In genomic region chr11:98949958-98950460, GRCm38 (mm10) we compare ENCODE assay signal across 9 mouse cellular contexts. TPM values are rescaled to one million over a fixed set of nuclear protein-coding genes. Genes with fewer than 3 reads are reported as not detected.
DNase-seq lines count a peak whose midpoint lies in the region; ATAC-seq and TF ChIP-seq lines count a peak whose summit lies in the region.
"Had no signal": no experiment of that assay in that cellular context is flagged by ENCODE, and none has a peak within 500 bp of the region (broad histone marks: within the 10 kb centered on the region; RNA-seq: fewer than 3 reads in every experiment).

No protein-coding gene starts in this region.

- no peak for TF ChIP-seq RAD21 in MEL (IDR thresholded peaks at IDR 0.05; ENCODE audit: low read depth, low read length)

- peaks cover 75% of the 10 kb centered on the region for H3K4me1 ChIP-seq in intestine, embryonic 15.5 days (replicated peaks)
- H3K4me1 ChIP-seq in intestine, embryonic 16.5 days (ENCODE audit: control insufficient read depth, insufficient read depth, low read length): peaks cover 75% of the 10 kb centered on the region
- H3K4me1 ChIP-seq in MEL (ENCODE audit: control insufficient read depth in 1 of 2, insufficient read depth in 2 of 2, low read length in 2 of 2): peaks cover 27 to 49% of the 10 kb centered on the region in 2 experiments
- peaks cover 83% of the 10 kb centered on the region for H3K4me1 ChIP-seq in kidney, embryonic 15.5 days

- H3K27ac ChIP-seq in intestine, embryonic 15.5 days: peak overlapping the region; percentile 70; the same call in 1 of the 2 replicates
- no peak overlapping the region for H3K27ac ChIP-seq in intestine, embryonic 16.5 days (ENCODE audit: low read length)
- H3K27ac ChIP-seq in MEL (ENCODE audit: control insufficient read depth, low read depth, low read length): no peak overlapping the region
- H3K27ac ChIP-seq in kidney, embryonic 15.5 days: peak overlapping the region; percentile 94; the same call in 1 of the 2 replicates

- H3K9ac ChIP-seq in intestine, embryonic 15.5 days: no peak overlapping the region
- H3K9ac ChIP-seq in intestine, embryonic 16.5 days (ENCODE audit: low read depth, low read length): no peak overlapping the region
- H3K9ac ChIP-seq in MEL (ENCODE audit: control insufficient read depth, low read depth, low read length, poor library complexity, severe bottlenecking): peak overlapping the region; percentile 6; the same call in 1 of the 2 replicates
- no peak overlapping the region for H3K9ac ChIP-seq in kidney, embryonic 15.5 days

- no peaks in the 10 kb centered on the region for H3K9me3 ChIP-seq in intestine, embryonic 15.5 days
- H3K9me3 ChIP-seq in intestine, embryonic 16.5 days (ENCODE audit: control insufficient read depth, low read length): no peaks in the 10 kb centered on the region
- H3K9me3 ChIP-seq in MEL (replicated peaks; ENCODE audit: insufficient read depth, low read length): no peaks in the 10 kb centered on the region
- H3K9me3 ChIP-seq in kidney, embryonic 15.5 days (replicated peaks): no peaks in the 10 kb centered on the region

- ATAC-seq in intestine, embryonic 15.5 days: no peak
- ATAC-seq in intestine, embryonic 16.5 days: no peak
- no peak for ATAC-seq in kidney, embryonic 15.5 days (replicated peaks; ENCODE audit: low FRiP score)
- ATAC-seq: midbrain, embryonic 16.5 days; Patski had no signal

- no peak for DNase-seq in MEL (ENCODE audit: low read depth, low spot score)
- peak; percentile 69 for DNase-seq in cerebellum, adult 8-10 months
- no peak for DNase-seq in thymus, postnatal 14 days
- DNase-seq in urinary bladder, adult 2 months (ENCODE audit: low spot score): no peak

- peaks cover 4% of the 10 kb centered on the region; the same call in 1 of the 2 replicates for H3K36me3 ChIP-seq in intestine, embryonic 15.5 days
- H3K36me3 ChIP-seq in intestine, embryonic 16.5 days (ENCODE audit: control insufficient read depth, insufficient read depth, low read length): peaks cover 8% of the 10 kb centered on the region; the same call in 1 of the 2 replicates
- H3K36me3 ChIP-seq in MEL (ENCODE audit: control insufficient read depth in 1 of 2, insufficient read depth in 2 of 2, low read length in 2 of 2): peaks cover 0 to 46% of the 10 kb centered on the region in 2 experiments; a peak in 2 of 4 replicates
- peaks cover 21% of the 10 kb centered on the region for H3K36me3 ChIP-seq in kidney, embryonic 15.5 days

- TF ChIP-seq CTCF in MEL (IDR thresholded peaks at IDR 0.05 in 2 of 3, conservative IDR thresholded peaks at IDR 0.05 in 1 of 3; ENCODE audit: control insufficient read depth in 1 of 3, insufficient read depth in 1 of 3, low read depth in 2 of 3, low read length in 3 of 3, poor library complexity in 1 of 3, severe bottlenecking in 1 of 3): no peak

- H3K27me3 ChIP-seq in intestine, embryonic 15.5 days (replicated peaks): no peaks in the 10 kb centered on the region
- H3K27me3 ChIP-seq in intestine, embryonic 16.5 days (replicated peaks; ENCODE audit: control insufficient read depth, insufficient read depth, low read length): no peaks in the 10 kb centered on the region
- H3K27me3 ChIP-seq in MEL (ENCODE audit: control insufficient read depth in 1 of 2, insufficient read depth in 2 of 2, low read length in 2 of 2): no peaks in the 10 kb centered on the region
- H3K27me3 ChIP-seq in kidney, embryonic 15.5 days: no peaks in the 10 kb centered on the region
- H3K27me3 ChIP-seq: Patski had no signal

- no peak overlapping the region for H3K4me3 ChIP-seq in intestine, embryonic 15.5 days (replicated peaks)
- H3K4me3 ChIP-seq in intestine, embryonic 16.5 days (ENCODE audit: low read length): no peak overlapping the region
- H3K4me3 ChIP-seq in MEL (ENCODE audit: control insufficient read depth in 1 of 2, insufficient read depth in 1 of 2, low read depth in 2 of 2, low read length in 2 of 2): no peak overlapping the region
- no peak overlapping the region for H3K4me3 ChIP-seq in kidney, embryonic 15.5 days (replicated peaks)

- WGBS in intestine, embryonic 15.5 days: 87% methylated on average over 7 of the region's 7 CpGs
- 83% methylated on average over 7 of the region's 7 CpGs for WGBS in intestine, embryonic 16.5 days
- 79% methylated on average over 7 of the region's 7 CpGs for WGBS in kidney, embryonic 15.5 days

- no peak for TF ChIP-seq POLR2A in MEL (IDR thresholded peaks at IDR 0.05; ENCODE audit: control insufficient read depth in 1 of 2, insufficient read depth in 1 of 2, low read depth in 1 of 2, low read length in 2 of 2, poor library complexity in 1 of 2)

- 0 out of 2 replicates have a peak, but pooled peaks cover 2% of the 10 kb centered on the region for H3K79me2 ChIP-seq in MEL (ENCODE audit: control insufficient read depth, insufficient read depth, low read length, poor library complexity)

- no peak overlapping the region for H3K4me2 ChIP-seq in intestine, embryonic 15.5 days (replicated peaks)
- H3K4me2 ChIP-seq in intestine, embryonic 16.5 days (ENCODE audit: low read depth, low read length): no peak overlapping the region
- no peak overlapping the region for H3K4me2 ChIP-seq in kidney, embryonic 15.5 days

- TF ChIP-seq EP300 in MEL (IDR thresholded peaks at IDR 0.05; ENCODE audit: low read depth in 1 of 2, low read length in 2 of 2): no peak

TF ChIP-seq in MEL, 35 proteins besides CTCF, POLR2A, EP300 and RAD21:
- TF ChIP-seq NRF1 (IDR thresholded peaks at IDR 0.05; ENCODE audit: insufficient read depth, low read depth, low read length, poor library complexity, severe bottlenecking) (no peak), SIN3A (IDR thresholded peaks at IDR 0.05; ENCODE audit: low read length) (no peak; the same call in 1 of the 2 replicates), TBP (IDR thresholded peaks at IDR 0.05; ENCODE audit: low read depth, low read length) (no peak), TCF12 (IDR thresholded peaks at IDR 0.05; ENCODE audit: low read depth, low read length) (no peak), MAZ (IDR thresholded peaks at IDR 0.05; ENCODE audit: low read depth, low read length) (no peak), MXI1 (IDR thresholded peaks at IDR 0.05; ENCODE audit: low read depth, low read length) (no peak), HCFC1 (IDR thresholded peaks at IDR 0.05; ENCODE audit: low read depth, low read length) (no peak), MAX (IDR thresholded peaks at IDR 0.05; ENCODE audit: low read length) (no peak), KAT2A (conservative IDR thresholded peaks at IDR 0.05; ENCODE audit: low read depth, low read length) (no peak), POLR2AphosphoS5 (IDR thresholded peaks at IDR 0.05; ENCODE audit: borderline replicate concordance, low read depth, low read length) (no peak), ETS1 (IDR thresholded peaks at IDR 0.05; ENCODE audit: low read depth, low read length) (no peak), RCOR1 (IDR thresholded peaks at IDR 0.05; ENCODE audit: low read depth, low read length) (no peak), MYC (IDR thresholded peaks at IDR 0.05; ENCODE audit: low read depth, low read length) (no peak), BHLHE40 (IDR thresholded peaks at IDR 0.05; ENCODE audit: borderline replicate concordance, low read depth, low read length) (no peak), CHD2 (IDR thresholded peaks at IDR 0.05; ENCODE audit: low read length) (no peak)
TF ChIP-seq in MEL: peak in this region for 0.

RNA-seq across cellular contexts. Expression of gene Rara, which starts 22.4 kb away (rescaled TPM):
- 30.7 and 31.5 TPM in 2 replicates for polyA plus RNA-seq in intestine, embryonic 15.5 days (2015; fragmentation: Nextera tagmentation; extraction: Ambion mirVana)
- polyA plus RNA-seq in intestine, embryonic 16.5 days (2015; fragmentation: Nextera tagmentation; extraction: Ambion mirVana): 28.2 and 31.2 TPM in 2 replicates
- 9.8 and 12.1 TPM in 2 replicates for total RNA-seq in MEL (2012; rRNA removed)
- 10 to 100 TPM in 1 of 2 experiments, not detected in 1; 13.7 TPM for polyA plus RNA-seq in MEL (2012; ENCODE audit: insufficient read depth in 1 of 2, insufficient read length in 2 of 2, low read depth in 1 of 2, low replicate concordance in 2 of 2, missing spikeins in 1 of 2)
- polyA plus RNA-seq in kidney, embryonic 15.5 days (2015; fragmentation: Nextera tagmentation; extraction: Ambion mirVana): 29.3 and 32.1 TPM in 2 replicates
- polyA plus RNA-seq in urinary bladder, adult 2 months (2012; rRNA removed): 8.5 and 13.7 TPM in 2 replicates

RNA-seq across cellular contexts. Expression of gene Gjd3, which starts 32.8 kb away (rescaled TPM):
- polyA plus RNA-seq in intestine, embryonic 15.5 days (2015; fragmentation: Nextera tagmentation; extraction: Ambion mirVana): 0.20 and 0.35 TPM in 2 replicates
- 0.17 TPM in 1 of 2 replicates, not detected in the other for polyA plus RNA-seq in intestine, embryonic 16.5 days (2015; fragmentation: Nextera tagmentation; extraction: Ambion mirVana)
- not detected in 2 replicates for total RNA-seq in MEL (2012; rRNA removed)
- polyA plus RNA-seq in MEL (2012; ENCODE audit: insufficient read depth in 1 of 2, insufficient read length in 2 of 2, low read depth in 1 of 2, low replicate concordance in 2 of 2, missing spikeins in 1 of 2): not detected
- polyA plus RNA-seq in kidney, embryonic 15.5 days (2015; fragmentation: Nextera tagmentation; extraction: Ambion mirVana): 0.48 and 0.51 TPM in 2 replicates
- polyA plus RNA-seq in urinary bladder, adult 2 months (2012; rRNA removed): 0.55 and 0.87 TPM in 2 replicates

RNA-seq across cellular contexts. Expression of gene Cdc6, which starts 42.4 kb away (rescaled TPM):
- polyA plus RNA-seq in intestine, embryonic 15.5 days (2015; fragmentation: Nextera tagmentation; extraction: Ambion mirVana): 24.0 and 26.7 TPM in 2 replicates
- 18.9 and 23.0 TPM in 2 replicates for polyA plus RNA-seq in intestine, embryonic 16.5 days (2015; fragmentation: Nextera tagmentation; extraction: Ambion mirVana)
- 83.4 and 104 TPM in 2 replicates for total RNA-seq in MEL (2012; rRNA removed)
- polyA plus RNA-seq in MEL (2012; ENCODE audit: insufficient read depth in 1 of 2, insufficient read length in 2 of 2, low read depth in 1 of 2, low replicate concordance in 2 of 2, missing spikeins in 1 of 2): 10 to 100 TPM; 56.9 to 69.4 TPM
- 36.3 and 39.1 TPM in 2 replicates for polyA plus RNA-seq in kidney, embryonic 15.5 days (2015; fragmentation: Nextera tagmentation; extraction: Ambion mirVana)
- 2.7 and 3.8 TPM in 2 replicates for polyA plus RNA-seq in urinary bladder, adult 2 months (2012; rRNA removed)

Comparison
In these comparisons a context has a peak if more than half of its experiments do, and no peak if none do; other contexts are left out.
1. H3K27ac ChIP-seq: peak in intestine, embryonic 15.5 days (single experiment) and kidney, embryonic 15.5 days (single experiment); none in intestine, embryonic 16.5 days (single experiment) and MEL (single experiment).